Mouse (Mus musculus) spleen, postnatal 36 days (tissue): ENCODE measurements around the gene Dnaic1.
"Not testable (repeated sequence)": the region's sequence is repeated elsewhere in the genome, so short reads cannot be mapped to it uniquely, and the experiment has no call there.

Source experiments
- DNase-seq, 2 experiments: peaks; one replicate each; pipeline ENCODE4 v3.0.0; 2022; ENCODE audit warnings: low spot score in 2 of 2, mixed read lengths in 1 of 2

Gene Dnaic1

GRCm38 (mm10) chr4:41665009-41665675 is 95.6 kb downstream of the Dnaic1 start:
- no peak for DNase-seq

GRCm38 (mm10) chr4:41666646-41667045 is 97.1 kb downstream of the Dnaic1 start:
- DNase-seq = no peak

GRCm38 (mm10) chr4:41670836-41671235 is 101.3 kb downstream of the Dnaic1 start:
- DNase-seq = no peak

DNA sequence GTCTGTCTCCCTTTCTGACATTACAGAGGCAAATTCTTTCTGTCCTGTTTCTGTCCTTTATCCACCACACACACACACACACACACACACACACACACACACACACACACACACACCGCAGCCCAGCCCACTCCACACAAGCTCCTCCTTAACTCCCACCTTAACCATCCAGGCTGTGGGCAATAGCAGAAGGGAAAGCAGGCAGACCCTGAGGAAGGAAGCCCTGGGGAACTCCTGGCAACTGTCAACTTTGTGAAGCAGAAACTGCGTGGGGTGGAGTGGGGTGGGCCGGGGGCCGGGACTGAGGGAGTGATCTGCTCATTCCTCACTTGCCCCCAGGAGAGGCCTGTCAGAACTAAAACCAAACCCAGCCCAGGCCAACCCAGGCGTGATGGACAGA is 101.9 kb downstream of the Dnaic1 start:
- DNase-seq = no peak

- no peak for DNase-seq
Measured at GRCm38 (mm10) chr4:41671963-41672480, 102.4 kb downstream of the Dnaic1 start.

DNA sequence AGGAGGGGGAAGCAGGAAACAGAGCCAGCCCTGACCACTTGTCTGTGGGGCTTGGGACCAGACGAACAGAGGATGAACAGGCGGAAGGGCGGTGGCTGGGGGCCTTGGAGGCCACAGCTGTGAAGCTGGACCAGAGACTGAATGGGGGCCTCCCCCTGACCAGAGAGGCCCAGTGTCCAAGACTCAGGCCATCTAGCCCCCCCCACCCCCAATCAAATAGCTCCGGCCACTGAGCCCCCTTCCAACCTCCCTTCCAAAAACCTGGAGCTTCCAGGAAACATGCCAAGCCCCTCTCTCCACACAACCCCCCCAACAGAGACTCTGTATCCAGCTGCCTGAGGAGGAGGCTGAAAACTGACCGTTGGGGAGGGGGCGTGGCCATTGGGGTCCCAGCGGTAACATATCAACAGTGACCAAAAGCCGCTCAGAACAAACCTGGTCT is 103.0 kb downstream of the Dnaic1 start:
- no peak for DNase-seq

DNA sequence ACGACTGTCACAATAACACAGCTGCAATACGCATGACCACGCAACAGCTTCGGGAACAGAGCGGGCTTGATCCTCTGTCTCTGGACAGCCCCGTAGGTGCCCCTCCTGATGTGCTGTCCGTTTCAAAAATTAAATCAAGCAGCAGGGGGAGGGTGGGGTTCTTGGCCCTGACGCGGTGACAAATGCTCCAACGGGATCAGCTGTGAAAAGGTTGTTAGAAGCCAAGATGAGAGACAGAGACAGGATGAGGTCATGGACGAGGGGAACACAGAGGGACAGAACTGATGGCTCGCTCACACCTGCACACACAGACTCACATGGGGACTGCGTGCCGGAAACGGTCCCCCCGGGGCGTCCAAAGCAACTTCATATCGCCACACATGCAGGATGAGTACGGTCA is 103.6 kb downstream of the Dnaic1 start:
- no peak for DNase-seq

DNA sequence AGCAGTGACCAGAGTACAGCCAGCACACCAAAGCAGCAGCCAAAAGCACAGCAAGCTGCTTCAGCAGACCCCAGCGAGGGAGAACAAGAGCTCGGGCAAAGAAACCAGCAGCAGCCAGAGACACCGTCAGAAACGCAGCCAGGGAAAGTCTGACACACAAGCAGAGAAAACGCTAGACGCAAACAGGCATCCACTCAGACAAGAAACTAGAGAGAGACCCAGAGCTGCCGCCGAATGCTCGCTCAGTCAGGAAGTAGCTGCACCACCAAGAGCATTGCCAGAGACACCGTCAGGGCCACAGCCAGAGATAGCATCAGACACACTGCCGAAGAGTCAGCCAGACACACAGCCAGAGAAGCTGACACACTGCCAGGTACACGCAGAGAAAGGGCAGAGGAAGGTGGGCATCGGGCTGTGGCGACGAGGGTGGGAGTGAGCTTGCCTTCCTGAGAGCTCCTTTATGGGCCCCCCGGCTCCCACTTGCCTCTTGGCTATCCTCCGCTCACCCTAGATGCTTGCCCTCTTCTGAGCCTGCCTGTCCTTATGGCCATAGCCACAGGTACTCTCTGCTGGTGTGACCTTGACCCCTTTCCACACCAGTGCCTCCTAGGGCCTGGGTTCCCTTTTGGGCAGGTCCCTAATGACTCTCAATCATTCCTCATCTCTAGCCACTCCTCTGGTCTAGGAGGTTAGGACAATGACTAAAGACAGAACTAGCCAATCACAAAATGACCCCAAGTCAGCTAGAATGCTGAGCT is 106.9 kb downstream of the Dnaic1 start:
- no peak for DNase-seq

GRCm38 (mm10) chr4:41677006-41677629 is 107.5 kb downstream of the Dnaic1 start:
- no peak for DNase-seq

- no peak for DNase-seq
Measured at GRCm38 (mm10) chr4:41678863-41679262, 109.3 kb downstream of the Dnaic1 start.

- DNase-seq = no peak
Measured at GRCm38 (mm10) chr4:41679291-41679690, 109.7 kb downstream of the Dnaic1 start.

DNA sequence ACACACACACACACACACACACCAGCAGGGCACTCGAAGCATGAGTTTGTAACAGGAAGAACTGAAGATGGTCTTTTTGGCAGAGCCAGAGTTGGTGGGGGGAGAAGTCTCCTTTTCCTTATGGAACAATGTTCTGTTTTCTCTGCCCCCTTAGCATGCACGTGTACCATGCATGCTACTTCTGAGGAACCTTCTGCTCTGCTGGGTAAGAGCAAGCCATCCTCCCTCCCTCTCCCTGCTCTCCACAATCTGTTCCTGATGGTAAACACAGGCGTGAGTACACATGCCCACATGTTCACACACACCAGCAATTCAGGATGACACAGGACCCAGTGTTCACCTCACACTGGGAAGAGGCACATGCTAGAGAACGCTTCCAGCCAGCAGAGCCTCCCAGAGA is 111.6 kb downstream of the Dnaic1 start:
- DNase-seq = no peak

DNA sequence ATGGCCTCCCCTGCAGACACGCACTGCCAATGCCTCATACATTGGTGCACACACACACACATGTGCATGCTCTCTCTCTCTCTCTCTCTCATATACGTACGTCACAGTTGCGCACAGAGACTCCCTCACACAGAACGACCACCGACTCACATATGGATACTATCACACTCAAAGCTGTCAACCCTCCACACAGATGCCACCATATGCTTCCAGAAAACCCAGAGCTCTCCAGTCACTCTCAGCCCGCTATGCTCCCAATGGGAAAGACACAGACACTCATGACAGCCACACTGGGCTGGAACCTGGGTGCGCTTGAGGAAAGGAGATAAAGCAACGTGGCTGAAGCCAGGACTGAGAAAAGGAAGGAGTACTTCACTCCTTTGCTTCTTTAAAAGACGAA is 112.4 kb downstream of the Dnaic1 start:
- no peak for DNase-seq

DNA sequence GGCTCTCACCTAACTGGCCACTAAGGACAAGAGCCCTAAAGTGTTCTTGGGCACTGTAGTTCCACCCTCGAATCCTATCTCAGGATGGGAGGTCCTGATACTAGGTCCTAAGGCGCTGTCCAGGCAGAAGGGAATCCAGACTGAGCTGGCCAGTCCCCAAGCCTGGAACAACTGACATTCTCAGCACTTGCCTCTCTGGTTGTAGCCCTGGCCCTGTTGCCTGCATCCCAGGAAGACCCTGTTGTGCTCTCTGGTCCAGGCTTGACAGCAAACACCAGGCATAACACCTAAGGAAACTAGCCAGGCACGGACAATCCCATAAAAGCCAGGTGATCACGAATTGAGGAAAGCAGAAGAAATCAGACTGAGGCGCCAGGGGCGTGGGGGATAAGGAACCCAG is 113.2 kb downstream of the Dnaic1 start:
- no peak for DNase-seq

GRCm38 (mm10) chr4:41683303-41683702 is 113.7 kb downstream of the Dnaic1 start:
- not testable (repeated sequence) for DNase-seq

DNA sequence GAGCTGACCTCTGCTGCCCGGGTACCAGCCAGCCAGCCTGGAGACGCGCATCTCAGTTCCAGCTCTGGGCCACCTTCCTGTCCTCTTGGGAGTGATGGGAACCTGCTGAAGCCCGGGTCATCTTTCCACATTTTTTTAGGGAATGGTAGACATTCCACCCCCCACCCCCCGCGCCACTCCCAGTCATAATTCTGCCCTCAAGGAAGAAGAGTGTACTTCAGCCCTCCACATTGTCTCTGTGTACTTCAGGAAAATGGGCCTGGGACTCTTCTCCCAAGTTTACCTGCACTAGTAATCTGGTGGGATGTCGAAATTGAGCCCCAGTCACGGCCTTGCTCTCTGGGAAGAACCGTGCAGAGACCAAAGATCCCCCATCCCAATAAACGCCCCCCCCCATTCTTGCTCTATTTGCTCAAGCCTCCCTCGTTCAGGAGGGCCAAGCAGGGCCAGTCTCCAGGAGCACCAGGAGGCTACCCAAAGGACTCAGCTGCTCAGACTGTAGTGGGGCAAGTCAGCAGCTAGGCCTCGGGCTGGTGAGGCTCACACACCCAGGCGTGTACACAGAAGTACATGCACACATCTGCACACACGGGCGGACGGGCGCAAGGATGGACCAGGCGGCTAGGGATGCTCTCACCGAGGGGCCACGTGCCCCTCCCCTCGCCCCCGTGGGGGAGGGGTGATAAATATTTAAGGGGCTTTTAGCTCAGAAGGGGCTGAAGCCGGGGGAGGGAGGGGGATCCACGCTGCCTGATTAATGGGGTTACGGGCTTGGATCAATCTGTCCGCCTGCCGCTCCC is 114.8 kb downstream of the Dnaic1 start:
- DNase-seq = not testable (repeated sequence)

GRCm38 (mm10) chr4:41684931-41685453 is 115.4 kb downstream of the Dnaic1 start:
- not testable (repeated sequence) for DNase-seq

- DNase-seq = not testable (repeated sequence)
Measured at GRCm38 (mm10) chr4:41685882-41686492, 116.4 kb downstream of the Dnaic1 start.
